Mouse (Mus musculus) neural tube, embryonic 14.5 days (tissue): ENCODE measurements around the gene Ehhadh. TPM values are rescaled to one million over a fixed set of nuclear protein-coding genes. Genes with fewer than 3 reads are reported as not detected.
A peak's percentile ranks its signal among the peaks of the same experiment; 100 is the strongest.

Experiments used
- ATAC-seq: fragments of 200-750 bp; cut with Nextera tagmentation; 2 replicates; pipeline ENCODE4 v1.8.0; 2017; ENCODE audit warnings: low read depth, mild to moderate bottlenecking, moderate TSS enrichment, moderate library complexity
- H3K27ac ChIP-seq: fragments of 300-500 bp; sonication (generic); 2 replicates; pipeline ENCODE4 v1.5.1; 2014; ENCODE audit warnings: low read depth, mild to moderate bottlenecking, control low read depth, low read length, moderate library complexity, mixed read lengths
- H3K27me3 ChIP-seq: fragments of 300-500 bp; sonication (generic); 2 replicates; pipeline ENCODE4 v1.6.1; 2014; ENCODE audit warnings: low read length; ENCODE audit not compliant: control insufficient read depth, insufficient read depth
- H3K36me3 ChIP-seq: fragments of 300-500 bp; sonication (generic); 2 replicates; pipeline ENCODE4 v1.6.1; 2014; ENCODE audit warnings: low read length, mixed read lengths; ENCODE audit not compliant: control insufficient read depth, insufficient read depth
- H3K4me1 ChIP-seq: fragments of 300-500 bp; sonication (generic); 2 replicates; pipeline ENCODE4 v1.6.1; 2014; ENCODE audit warnings: low read length; ENCODE audit not compliant: control insufficient read depth, insufficient read depth
- H3K4me2 ChIP-seq: fragments of 300-500 bp; sonication (generic); 2 replicates; pipeline ENCODE4 v1.6.1; 2014; ENCODE audit warnings: mild to moderate bottlenecking, low read depth, low read length, control low read depth
- H3K4me3 ChIP-seq: fragments of 300-500 bp; sonication (generic); 2 replicates; pipeline ENCODE4 v1.5.1; 2014; ENCODE audit warnings: low read depth, low read length, control low read depth, mixed read lengths
- H3K9ac ChIP-seq: fragments of 300-500 bp; sonication (generic); replicated peaks from 2 replicates; pipeline ENCODE4 v1.6.1; 2014; ENCODE audit warnings: low read depth, mild to moderate bottlenecking, control low read depth, low read length, mixed read lengths
- H3K9me3 ChIP-seq: fragments of 300-500 bp; sonication (generic); 2 replicates; pipeline ENCODE4 v1.6.1; 2016; ENCODE audit warnings: low read length; ENCODE audit not compliant: control insufficient read depth
- WGBS: fragments of 180-500 bp; shearing (Covaris S2); extraction: QIAGEN DNeasy Blood & Tissue Kit; methylation state at CpG from one replicate; pipeline ENCODE4 v1.1.7; 2014; 5-methylcytosine and 5-hydroxymethylcytosine counted together
- polyA plus RNA-seq: library from polyadenylated mRNA; unstranded; fragments of >200 nt; fragmentation: Nextera tagmentation; extraction: Ambion mirVana; gene quantifications from 2 replicates; pipeline ENCODE4 v1.2.1, GENCODE M21; 2014

The Ehhadh gene
- 2.0 and 2.4 TPM in 2 replicates for polyA plus RNA-seq

DNA sequence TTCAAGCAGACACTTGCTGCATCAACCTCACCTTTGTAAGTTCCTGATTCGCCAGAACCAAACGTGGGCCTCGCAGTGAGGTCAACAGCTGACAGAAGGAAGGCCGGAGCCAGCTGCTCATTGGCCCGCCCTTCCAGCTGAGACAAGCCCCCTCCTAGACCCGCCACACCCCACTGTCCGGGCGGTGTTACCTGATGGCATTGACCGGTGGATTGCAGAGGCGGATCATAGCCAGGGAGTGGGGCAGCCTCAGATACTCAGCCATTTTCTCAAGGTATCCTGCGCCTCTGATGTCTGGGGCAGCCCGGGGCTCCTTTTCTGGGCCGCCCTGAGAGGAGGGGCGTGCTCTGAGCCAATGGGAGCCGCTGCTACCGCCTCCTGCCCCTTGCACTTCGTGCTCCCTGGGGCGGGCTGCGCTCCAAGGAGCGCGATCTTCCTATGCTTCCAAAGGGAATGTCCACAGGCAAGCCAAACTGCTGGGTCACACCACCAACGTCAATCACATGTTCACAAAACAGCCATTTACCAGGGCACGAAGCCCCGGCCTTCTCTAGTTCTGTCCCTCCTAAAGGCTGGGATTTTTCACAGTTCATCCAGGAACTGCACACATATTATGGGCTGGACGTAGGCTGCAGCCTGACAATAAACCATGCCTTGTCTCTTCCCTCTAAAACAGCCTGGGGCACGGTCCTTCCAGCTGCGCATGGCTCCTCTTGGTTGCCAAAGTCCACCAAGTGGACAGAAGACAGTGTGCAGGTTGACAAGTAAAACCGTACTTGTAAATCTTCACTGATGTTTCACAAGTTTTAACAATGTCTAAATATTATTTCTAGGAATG is at the start of gene Ehhadh:
TSS of gene Ehhadh (minus strand) at position 292 of the 838 bp plus-strand sequence.
- no peaks in the 10 kb centered on the region for H3K27me3 ChIP-seq
- H3K36me3 ChIP-seq, result no peaks in the 10 kb centered on the region
- WGBS, result 5% methylated on average over 28 of the region's 28 CpGs
- H3K4me1 ChIP-seq, result peaks cover 10% of the 10 kb centered on the region; the same call in 1 of the 2 replicates
- peak within 1 kb of the TSS; percentile 80 for H3K4me2 ChIP-seq
- no peaks in the 10 kb centered on the region for H3K9me3 ChIP-seq
- H3K4me3 ChIP-seq, result peak within 1 kb of the TSS; percentile 44
- peak within 1 kb of the TSS; percentile 35; the same call in 1 of the 2 replicates for H3K27ac ChIP-seq
- H3K9ac ChIP-seq, result peak within 1 kb of the TSS; percentile 55
- peak; percentile 95 for ATAC-seq

DNA sequence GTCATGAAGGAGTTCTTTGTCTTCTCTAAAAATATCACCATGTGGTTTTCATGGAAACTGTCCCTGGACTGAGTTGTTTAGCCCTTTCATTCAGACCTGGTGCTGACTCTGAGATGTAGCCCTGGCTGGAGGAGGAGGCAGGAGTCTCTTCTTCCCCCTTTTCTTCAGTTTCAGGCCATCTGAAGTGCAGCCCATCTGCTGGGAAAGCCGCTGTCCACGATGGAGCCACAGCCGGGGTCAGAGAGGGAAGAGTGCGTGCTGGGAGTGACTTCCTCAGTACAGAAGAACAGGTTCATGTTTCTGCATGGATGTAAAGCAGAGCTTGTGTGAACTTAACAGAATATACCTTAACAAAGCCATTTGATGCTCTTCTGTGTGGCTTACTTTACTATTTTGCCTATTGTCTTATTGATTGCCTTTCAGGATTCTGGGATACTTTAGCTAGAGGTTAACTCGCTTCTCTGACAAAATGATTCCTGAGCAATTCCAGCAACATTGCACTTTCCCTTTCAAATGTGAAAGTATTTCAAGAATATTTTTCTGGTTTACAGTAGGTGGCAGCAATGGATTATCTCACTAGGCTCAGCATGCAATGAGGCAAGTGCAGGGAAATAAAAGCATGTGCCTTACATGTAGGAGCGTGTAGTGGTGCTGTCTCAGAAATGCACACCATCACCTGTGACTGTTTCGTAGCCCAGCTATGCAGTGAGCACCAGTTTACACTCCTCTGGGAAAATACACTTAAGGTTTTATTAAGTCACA is 48.9 kb upstream of the Ehhadh start:
- no peak overlapping the region for H3K27ac ChIP-seq
- no peaks in the 10 kb centered on the region for H3K4me1 ChIP-seq
- H3K4me2 ChIP-seq, result no peak overlapping the region
- 52% methylated on average over 7 of the region's 7 CpGs for WGBS
- no peaks in the 10 kb centered on the region for H3K36me3 ChIP-seq
- ATAC-seq, result peak; percentile 90
- H3K27me3 ChIP-seq, result no peaks in the 10 kb centered on the region
- H3K4me3 ChIP-seq, result no peak overlapping the region
- H3K9ac ChIP-seq, result no peak overlapping the region
- H3K9me3 ChIP-seq, result no peaks in the 10 kb centered on the region

DNA sequence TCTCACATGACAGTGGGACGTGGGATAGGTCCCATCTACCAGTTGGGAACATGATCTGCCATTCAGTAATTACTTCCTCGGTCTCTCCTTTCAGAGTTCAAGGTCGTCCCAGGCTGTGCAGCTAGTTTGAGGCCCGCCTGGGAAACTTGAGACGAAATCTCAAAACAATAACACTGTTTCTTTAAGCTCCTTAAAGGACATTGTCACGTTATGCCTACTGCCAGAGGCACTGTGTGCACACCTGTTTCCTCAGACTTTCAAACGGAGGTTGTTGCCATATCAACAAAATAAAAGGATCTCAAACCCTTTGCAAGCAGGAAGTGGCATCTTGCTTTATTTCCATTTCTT is 48.0 kb upstream of the Ehhadh start:
- H3K27me3 ChIP-seq, result no peaks in the 10 kb centered on the region
- no peak overlapping the region for H3K9ac ChIP-seq
- H3K4me3 ChIP-seq, result no peak overlapping the region
- H3K27ac ChIP-seq, result no peak overlapping the region
- H3K36me3 ChIP-seq, result no peaks in the 10 kb centered on the region
- no peaks in the 10 kb centered on the region for H3K4me1 ChIP-seq
- WGBS, result 58% methylated on average over 7 of the region's 7 CpGs
- ATAC-seq, result no peak
- H3K9me3 ChIP-seq, result no peaks in the 10 kb centered on the region
- no peak overlapping the region for H3K4me2 ChIP-seq

DNA sequence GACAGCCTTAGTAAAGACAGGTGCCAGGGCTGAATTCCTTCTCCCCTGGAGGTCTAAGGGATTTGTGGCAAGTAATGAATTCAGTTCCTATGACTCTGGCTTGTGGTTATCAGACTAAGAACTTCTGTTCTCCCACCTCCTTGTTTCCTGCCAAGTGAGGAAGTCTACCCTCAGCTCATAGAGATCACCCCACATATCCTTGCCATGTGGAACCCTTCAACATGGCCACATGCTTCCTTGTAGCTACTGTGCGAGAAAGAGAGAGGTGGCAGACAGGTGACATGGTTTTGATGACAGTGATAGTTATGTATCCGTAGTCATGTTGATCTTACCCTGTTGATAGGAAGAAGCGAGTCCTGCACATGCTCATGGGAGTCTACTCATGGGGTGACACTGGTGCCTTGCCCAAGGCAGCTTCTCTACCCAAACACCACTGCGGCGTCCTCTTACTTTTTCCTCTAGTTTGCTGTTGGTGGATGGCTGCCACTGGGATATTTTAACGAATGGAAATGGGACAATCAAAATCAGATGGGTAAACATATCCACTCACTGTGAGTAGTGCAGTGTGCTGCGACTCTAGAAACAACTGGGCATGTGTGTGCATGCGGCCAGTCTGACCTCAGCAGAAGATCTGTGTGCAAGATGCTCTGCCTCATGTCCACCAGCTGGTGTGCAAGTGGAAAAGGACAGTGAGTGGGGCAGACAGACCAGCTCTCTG is 47.4 kb upstream of the Ehhadh start:
- H3K4me1 ChIP-seq, result no peaks in the 10 kb centered on the region
- 89% methylated on average over 8 of the region's 8 CpGs for WGBS

GRCm38 (mm10) chr16:21833970-21834369 is 46.4 kb upstream of the Ehhadh start:
- no peak overlapping the region for H3K4me3 ChIP-seq
- H3K27me3 ChIP-seq, result no peaks in the 10 kb centered on the region
- no peaks in the 10 kb centered on the region for H3K4me1 ChIP-seq
- no peak overlapping the region for H3K4me2 ChIP-seq
- no peaks in the 10 kb centered on the region for H3K9me3 ChIP-seq
- WGBS, result 71% methylated on average over 10 of the region's 10 CpGs
- no peak overlapping the region for H3K9ac ChIP-seq
- no peak overlapping the region for H3K27ac ChIP-seq
- ATAC-seq, result no peak
- H3K36me3 ChIP-seq, result no peaks in the 10 kb centered on the region

More for the DNA sequence above, 47.4 kb upstream of the Ehhadh start:
- Histone ChIP-seq H3K4me2 (no peak overlapping the region), H3K27ac (no peak overlapping the region), H3K9ac (no peak overlapping the region), H3K27me3 (no peaks in the 10 kb centered on the region), H3K36me3 (no peaks in the 10 kb centered on the region), H3K9me3 (no peaks in the 10 kb centered on the region), H3K4me3 (no peak overlapping the region)
- no peak for ATAC-seq

DNA sequence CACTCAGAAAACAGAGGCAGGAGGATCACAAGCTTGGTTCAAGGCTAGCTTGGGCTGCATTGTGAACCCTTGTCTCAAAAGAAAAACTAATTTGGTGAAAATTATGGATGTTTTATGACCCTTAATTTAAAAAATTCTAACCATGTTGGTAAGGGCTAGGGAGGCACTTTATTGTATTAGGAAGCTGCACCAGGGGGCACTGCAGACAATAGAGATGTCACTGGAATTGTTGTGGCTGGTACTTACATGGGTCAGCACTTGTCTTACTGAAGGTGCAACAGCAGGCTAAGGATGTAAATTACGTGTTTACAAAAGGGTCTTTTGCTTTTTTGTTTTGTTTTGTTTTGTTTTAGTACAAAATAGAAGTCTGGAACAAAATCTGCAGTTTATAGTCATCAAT is 45.9 kb upstream of the Ehhadh start:
- no peak overlapping the region for H3K4me2 ChIP-seq
- no peak overlapping the region for H3K27ac ChIP-seq
- 85% methylated on average over 1 of the region's 1 CpGs for WGBS
- H3K36me3 ChIP-seq, result no peaks in the 10 kb centered on the region
- no peak overlapping the region for H3K9ac ChIP-seq
- no peak overlapping the region for H3K4me3 ChIP-seq
- H3K9me3 ChIP-seq, result no peaks in the 10 kb centered on the region
- no peaks in the 10 kb centered on the region for H3K4me1 ChIP-seq
- ATAC-seq, result no peak
- H3K27me3 ChIP-seq, result no peaks in the 10 kb centered on the region

DNA sequence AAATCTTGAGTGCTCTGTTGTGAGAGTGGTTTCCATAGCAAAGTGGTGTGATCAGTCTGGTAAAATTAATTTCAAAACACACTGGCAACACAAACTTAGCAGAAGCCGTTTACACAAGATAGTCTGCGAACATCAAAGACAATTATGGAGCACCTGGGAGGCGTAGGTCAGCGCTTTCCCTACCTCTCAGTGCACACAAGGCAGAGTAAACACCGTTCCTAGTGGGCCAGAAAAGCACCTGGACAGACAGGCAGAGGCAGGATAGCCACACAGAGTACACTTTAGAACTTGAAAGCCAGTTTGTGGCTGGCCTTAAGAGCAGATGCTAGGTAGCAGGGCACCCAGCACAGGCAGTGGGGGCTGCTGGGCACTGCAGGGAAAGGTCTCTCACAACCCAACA is 44.2 kb upstream of the Ehhadh start:
- ATAC-seq, result no peak

DNA sequence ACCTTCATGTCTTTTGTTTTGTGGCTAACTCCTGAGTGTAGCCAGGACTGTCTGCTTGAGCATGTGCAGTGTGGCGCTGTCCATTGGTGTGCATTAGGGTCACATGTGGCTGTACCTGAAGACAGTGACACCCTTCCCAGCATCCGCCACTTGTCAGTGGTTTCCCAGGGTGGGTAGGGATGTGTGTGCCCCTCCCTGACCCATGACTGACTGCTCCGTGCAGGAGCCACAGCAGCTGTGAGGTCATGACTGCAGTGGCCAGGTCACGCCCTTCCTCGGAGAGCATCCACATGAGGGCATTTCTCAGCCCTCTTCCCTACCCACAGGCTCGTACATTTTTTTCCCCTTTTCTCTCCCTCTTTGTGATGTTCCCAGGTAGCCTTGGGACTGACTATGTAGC is 43.2 kb upstream of the Ehhadh start:
- Histone ChIP-seq H3K27ac (no peak overlapping the region), H3K4me3 (no peak overlapping the region), H3K9ac (no peak overlapping the region), H3K9me3 (no peaks in the 10 kb centered on the region), H3K36me3 (no peaks in the 10 kb centered on the region), H3K4me1 (no peaks in the 10 kb centered on the region), H3K27me3 (no peaks in the 10 kb centered on the region), H3K4me2 (no peak overlapping the region)
- no peak for ATAC-seq
- 61% methylated on average over 6 of the region's 6 CpGs for WGBS

More for the DNA sequence above, 44.2 kb upstream of the Ehhadh start:
- WGBS, result 81% methylated on average over 5 of the region's 5 CpGs
- Histone ChIP-seq H3K4me2 (no peak overlapping the region), H3K27ac (no peak overlapping the region), H3K4me1 (no peaks in the 10 kb centered on the region), H3K27me3 (no peaks in the 10 kb centered on the region), H3K36me3 (no peaks in the 10 kb centered on the region), H3K9me3 (no peaks in the 10 kb centered on the region), H3K9ac (no peak overlapping the region), H3K4me3 (no peak overlapping the region)
